Mouse (Mus musculus): ENCODE measurements around the gene Ap1g2.

Gene Ap1g2

DNA sequence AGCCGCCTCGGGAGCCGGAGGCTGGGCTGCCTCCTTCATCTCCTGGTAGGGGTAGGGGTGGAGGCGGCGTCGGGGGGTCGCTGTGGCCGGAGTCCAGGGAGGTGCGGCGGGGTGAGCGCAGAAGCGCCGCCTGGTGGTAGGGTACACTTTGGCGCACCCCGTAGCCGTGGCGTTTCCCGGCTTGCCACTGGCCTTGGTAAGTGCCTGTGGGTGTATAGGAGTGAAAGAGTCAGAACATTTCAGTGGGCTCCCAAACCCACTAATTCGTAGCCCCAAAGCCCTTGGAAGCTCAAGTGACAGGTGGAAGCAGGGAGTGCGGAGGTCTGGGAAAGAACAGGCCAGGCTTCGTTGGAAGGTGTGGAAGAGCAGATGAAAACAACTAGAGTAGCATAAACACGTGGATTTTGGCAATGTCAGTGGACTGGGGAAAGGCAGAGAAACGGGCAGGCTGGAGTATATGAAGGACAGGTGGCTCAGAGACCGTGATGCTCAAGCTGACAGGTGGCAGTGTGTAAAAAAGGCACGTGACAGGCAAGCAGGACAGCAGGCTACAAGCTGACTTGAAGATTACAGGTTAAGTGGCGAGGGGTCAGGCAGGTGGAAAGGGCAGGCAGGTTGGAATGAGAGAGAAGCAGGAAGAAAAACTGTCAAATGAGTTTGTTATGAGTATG is 7.7 kb upstream of the Ap1g2 start:
- no peak for DNase-seq (ENCODE audit: low spot score in 2 of 2)

DNA sequence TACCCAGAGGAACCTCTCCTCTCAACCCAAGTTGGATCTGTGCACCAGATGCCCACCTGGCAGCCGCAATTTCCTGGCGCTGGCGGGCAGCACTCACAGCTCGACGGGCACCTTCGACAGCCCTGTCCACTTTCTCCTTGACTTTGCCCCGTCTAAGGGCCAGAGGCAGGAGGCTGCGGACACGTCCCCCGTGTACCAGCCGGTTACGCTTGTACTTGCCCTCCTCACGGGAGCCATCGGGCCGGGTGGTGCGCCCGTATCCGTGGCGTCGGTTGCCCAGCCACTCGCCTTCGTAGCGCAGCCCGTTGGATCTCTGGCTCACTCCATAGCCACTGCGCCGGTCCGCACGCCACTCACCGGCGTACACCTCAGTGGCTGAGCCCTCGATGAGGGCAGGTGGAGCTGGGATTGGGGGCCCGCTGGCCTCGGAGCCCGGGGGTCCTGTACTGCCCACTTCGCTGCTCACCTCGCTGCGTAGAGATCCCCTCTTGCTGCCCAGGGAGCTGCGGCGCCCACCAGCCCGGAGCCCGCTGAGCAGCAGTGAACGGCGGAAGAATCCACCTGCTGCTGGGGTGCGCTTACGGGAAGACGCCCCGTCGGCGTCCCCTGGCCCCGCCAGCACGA is 7.1 kb upstream of the Ap1g2 start:
- DNase-seq (ENCODE audit: low spot score in 2 of 2): no peak

DNA sequence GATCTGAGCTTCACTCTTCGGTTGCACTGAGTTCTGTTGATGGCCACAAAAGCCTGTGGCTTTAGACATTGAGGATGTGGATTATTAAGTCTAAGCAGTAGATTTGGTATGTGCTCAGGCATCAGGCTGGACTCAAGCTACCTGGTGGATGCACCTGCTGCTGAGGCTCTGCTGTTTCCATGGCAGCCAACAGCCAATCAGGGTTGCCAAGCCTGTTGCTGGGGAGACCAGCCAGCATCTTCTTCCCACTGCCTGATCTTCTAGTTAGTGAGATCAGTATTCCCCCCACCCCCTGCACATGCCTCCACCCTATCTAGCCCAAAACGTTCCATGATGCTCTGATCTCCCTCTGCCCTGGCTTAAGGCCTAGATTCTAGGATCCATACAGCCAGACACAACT is 5.3 kb upstream of the Ap1g2 start:
- DNase-seq (ENCODE audit: low spot score in 2 of 2): no peak

DNA sequence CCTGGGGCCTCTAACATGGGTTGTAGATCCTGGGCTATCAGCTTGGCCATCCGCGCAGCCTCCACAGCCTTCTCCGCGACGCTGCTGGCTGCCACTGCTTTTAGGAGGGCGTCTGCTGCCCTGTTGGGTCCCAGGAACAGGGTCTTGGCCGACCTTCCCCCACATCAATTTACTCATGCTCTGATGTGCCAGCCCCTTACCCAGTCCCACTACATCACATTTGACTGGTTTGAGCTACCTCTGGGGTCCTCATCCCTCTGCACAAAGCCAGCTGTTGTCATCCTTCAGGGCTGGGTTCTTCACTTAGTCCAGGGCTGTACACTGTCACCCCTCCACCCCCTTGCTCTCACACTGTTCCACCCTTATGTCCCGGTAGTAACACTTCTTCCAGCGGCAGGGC is 3.7 kb upstream of the Ap1g2 start:
- no peak for DNase-seq (ENCODE audit: low spot score in 2 of 2)

DNA sequence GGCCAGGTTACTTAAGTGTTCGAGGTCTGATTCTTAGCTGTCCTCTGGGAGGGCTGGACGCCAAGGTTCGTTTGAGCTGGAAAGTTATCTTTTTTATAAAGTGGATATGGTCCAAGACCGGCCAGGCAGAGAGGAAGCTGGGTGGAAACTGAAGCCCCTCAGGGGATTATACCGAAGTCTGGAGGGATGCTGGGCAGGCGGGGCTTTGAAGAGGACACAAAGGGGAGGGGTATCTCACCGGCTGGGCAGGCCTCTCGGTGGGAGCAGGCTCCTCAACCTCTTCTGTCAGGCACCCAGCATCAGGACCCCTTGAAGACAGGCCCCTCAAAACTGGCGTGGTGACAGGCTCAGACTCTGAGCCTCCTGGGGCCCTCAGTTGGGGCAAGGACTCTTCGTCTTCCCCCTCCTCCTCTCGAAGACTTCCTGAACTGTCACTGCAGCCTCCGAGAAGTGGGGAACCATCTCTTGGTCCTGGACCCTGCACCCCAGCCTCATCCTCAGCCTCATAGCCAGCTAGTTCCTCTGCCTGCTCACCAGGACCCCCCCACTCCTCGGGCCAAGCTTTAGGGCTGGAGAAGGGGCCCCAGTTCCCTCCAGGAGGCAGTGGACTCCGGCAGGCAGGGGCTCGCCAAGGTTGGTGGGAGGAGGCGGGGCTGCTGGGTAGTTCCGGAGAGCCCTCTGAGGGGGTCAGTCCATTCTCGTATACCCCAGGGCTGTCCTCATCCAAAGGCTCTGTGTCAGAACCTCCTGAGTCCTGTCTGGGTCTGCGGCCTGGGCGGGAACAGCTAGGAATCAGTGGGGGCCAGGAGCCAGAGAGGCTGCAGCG is 2.9 kb upstream of the Ap1g2 start:
- no peak for DNase-seq (ENCODE audit: low spot score in 2 of 2)

DNA sequence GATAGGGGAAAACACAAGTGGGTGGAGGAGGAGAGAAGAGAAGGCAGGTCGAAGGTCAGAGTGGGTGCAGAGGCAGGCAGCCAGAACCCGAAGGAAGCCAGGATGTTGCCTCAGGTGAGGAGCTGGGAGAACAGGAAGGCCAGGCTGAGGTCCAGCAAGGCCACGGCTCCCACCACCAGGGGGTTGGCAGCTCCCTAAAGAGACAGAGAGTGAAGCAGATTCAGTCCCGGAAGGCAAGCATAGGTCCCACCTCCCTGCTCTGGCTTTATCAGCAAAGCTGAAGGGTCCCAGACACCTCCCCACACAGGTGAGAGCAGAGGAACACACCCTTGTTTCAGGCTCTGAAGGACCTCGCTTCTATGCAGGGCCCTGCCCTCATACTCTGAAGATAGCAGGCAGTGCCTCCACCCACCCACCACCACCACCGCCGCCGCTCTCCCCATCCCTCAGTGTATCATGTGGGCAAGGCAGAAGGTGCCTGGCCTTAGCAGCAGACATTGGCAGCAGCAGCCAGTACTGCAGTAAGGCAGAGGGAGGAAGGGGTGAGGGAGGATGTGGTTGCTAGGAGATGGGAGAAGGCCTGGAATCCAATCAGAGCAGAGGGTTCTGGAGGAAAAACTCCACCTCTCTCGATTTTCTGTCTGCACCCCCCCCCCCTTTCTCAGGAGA is 1.9 kb upstream of the Ap1g2 start:
- DNase-seq (ENCODE audit: low spot score in 2 of 2): peak; percentile 82 to 90

DNA sequence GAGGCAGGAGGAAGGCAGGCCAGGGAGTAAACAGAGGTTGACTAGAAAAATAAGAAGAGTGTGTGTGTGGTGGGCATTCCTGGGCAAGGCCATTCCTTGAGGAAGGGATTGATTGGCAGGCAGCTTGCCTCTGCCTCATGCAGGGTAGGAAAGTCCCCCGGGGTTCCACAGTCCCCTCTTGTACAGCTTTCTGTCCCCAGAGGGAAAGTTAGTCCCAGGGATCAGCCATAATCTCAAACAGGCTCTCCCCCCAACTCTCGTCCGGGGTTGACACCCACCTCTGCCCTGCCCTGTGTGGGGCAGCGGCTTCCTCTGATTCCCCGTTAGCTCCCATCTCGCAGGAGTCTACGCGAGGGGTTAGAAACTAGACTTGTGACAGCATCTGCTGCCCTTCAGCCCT is 597 bp upstream of the Ap1g2 start:
- DNase-seq (ENCODE audit: low spot score in 2 of 2): no peak

DNA sequence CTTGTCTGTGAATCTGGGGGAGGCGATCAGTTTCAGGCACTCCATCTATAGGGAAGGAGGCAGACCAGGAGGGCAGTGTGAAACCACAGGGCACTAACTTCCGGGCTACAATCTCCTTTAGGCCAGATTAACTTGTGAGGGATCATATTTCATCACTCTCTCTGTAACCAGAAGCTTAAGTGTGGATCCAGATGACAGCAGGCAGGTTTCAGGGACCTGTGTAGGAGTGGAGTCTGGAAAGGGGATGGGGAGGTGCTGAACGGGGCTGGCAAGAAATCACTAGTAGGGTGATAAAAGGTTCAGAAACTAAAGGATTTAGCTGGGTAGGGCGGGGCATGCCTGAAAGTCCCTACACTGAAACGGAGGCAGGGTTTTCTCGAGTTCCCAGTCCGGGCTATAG is 1.0 kb downstream of the Ap1g2 start:
- no peak for DNase-seq (ENCODE audit: low spot score in 2 of 2)

DNA sequence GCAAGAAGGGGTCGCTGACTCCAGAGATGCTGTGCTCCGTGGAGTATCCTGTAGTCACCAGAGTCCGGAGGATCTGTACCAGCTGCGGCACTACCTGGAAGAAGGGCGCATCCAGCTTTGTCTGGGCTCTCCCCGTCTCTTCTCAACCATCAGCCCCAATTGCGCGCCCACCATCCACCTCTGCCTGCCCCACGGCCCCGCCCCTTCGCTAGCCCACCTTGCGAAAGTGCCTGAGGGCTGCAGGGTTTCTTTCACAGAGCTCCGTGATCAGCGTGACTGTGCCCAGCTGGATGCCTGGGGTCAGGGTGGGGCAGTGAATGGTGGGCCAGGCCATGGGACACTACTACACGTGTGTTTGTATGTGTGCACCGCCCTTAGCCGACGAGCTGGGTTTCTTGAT is 2.0 kb downstream of the Ap1g2 start:
- DNase-seq (ENCODE audit: low spot score in 2 of 2): no peak

DNA sequence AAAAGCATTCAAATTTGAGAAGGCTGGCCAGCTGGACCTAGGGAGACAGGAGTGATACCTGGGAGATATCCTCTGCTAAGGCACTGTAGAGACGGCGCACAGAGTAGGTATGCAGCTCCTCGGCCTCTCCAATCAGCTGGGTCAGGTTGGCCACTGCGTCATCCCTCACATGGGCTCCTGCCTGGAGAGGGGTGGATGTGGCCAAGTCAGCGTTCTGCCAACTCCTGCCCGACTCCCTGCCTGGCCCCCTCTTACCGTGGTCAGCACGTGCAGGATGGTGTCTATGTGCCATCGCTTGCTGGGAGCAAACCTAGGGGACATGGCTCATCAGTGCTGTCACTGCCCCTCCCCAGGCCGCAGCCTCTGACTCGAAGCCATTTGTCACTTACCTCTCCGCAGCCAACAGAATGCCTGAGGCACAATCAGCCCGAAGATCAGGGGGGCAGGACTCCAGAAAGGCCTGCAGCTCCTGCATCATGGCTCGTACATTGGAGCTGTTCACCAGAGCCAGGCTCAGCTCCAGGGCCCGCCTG is 4.1 kb downstream of the Ap1g2 start:
- no peak for DNase-seq (ENCODE audit: low spot score in 2 of 2)

DNA sequence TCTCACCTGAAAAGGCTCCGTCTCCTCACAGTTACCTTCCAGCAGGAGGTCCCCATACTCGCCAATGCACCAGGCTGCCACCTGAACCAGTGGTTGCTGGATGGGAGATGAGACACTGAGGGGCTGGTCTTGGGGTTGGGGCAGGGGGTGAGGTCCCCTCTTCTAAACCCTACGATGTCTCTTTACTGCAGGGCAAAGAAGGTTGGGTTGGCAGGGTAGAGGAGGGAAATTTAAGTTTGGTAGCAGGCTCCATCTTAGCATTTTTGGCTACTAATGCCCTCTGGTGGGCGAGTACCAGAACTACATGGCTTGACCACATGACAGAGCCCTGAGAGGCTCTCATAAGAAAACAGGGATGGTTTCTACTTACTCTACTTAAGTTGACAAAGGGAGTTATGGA is 4.8 kb downstream of the Ap1g2 start:
- no peak for DNase-seq (ENCODE audit: low spot score in 2 of 2)

DNA sequence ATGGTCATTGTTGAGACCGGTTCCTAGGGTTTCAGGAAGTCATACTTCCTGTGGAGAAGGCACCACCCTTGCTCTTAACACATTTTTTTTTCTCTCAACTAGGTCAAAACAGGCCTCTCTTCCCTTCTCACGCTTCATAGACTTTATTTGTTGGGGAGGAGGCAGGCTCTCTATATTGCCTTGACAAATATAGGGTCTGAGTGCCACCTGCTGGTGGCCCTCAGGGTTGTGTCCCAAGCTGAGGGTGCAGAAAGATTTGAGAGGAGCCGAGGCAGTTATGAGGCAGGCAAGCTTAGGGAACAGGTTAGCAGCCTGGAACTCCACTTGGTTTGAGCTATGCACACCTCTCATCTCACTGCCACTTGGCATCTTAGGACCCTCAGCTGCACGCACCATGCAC is 8.3 kb downstream of the Ap1g2 start:
- no peak for DNase-seq (ENCODE audit: low spot score in 2 of 2)

DNA sequence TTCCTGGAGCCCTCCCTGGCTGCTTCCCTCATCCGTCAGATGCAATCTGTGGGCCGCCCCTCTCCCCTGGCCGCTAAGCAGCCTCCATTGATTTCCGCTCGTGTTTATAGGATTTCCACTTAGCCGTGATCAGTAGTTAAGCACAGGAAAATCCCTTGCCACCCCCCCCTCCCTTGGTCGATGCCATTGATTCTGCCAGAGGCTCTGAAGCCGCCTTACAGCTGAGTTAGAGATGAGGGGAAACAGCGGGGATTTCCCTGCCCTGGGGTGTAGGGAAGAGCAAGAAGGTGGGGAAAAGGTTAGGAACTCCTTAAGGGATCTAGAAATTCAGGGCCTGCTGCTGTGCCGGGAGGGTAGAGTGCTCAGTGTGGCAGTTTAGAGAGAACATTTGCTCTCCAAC is 8.7 kb downstream of the Ap1g2 start:
- no peak for DNase-seq (ENCODE audit: low spot score in 2 of 2)

DNA sequence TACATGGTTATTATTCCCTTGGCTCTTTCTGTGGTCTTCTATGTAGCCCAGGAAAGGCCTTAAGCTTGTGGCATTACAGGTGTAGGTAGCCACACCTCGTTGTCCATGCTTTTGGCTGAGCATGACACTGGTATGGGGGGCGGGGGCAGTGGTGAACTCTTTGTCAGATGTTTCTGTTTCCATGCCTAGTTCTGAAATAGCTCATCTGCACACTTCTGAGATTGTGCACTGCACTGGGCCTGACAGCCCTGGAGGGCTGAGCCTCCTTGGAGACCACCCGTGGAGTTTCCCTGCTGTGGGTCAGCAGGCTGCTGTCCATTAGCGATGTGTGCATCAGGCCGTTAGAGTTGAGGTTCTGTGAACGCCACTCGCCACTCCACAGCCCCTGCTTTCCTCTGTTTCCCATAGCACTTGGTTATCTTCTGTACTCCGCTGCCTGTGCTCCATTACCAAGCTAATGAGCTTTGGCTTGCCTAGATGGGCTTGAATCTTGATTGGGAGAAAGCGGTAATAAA is 9.8 kb downstream of the Ap1g2 start:
- DNase-seq (ENCODE audit: low spot score in 2 of 2): no peak

DNA sequence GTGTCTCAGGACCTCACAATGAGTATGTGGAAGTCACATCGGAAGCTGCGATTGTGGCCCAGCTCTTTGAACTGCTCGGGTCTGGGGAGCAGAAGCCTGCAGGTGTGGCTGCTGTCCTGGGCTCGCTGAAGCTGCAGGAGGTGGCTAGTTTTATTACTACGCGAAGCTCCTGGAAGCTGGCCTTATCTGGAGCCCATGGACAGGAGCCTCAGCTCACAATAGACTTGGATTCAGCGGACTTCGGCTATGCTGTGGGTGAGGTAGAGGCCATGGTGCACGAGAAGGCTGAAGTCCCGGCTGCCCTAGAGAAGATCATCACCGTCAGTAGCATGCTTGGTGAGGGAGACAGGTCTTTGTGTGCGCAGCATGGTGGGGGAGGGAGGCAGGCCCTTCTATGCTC is 10.7 kb downstream of the Ap1g2 start:
- no peak for DNase-seq (ENCODE audit: low spot score in 2 of 2)

DNA sequence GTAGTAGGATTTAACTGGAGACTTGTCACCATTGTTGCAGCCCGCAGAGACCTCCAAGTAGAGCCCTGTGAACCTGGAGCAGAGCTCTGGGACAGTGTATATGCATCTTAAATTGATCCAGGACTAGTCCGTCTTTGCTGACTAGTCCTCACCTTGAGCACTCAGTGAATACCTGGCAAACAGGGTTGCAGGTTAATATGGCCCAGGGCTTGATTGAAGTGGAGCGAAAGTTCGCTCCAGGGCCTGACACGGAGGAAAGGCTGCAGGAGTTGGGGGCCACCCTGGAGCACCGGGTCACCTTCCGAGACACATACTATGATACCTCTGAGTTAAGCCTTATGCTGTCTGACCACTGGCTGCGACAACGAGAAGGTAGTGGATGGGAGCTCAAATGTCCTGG is 11.1 kb downstream of the Ap1g2 start:
- DNase-seq (ENCODE audit: low spot score in 2 of 2): no peak

DNA sequence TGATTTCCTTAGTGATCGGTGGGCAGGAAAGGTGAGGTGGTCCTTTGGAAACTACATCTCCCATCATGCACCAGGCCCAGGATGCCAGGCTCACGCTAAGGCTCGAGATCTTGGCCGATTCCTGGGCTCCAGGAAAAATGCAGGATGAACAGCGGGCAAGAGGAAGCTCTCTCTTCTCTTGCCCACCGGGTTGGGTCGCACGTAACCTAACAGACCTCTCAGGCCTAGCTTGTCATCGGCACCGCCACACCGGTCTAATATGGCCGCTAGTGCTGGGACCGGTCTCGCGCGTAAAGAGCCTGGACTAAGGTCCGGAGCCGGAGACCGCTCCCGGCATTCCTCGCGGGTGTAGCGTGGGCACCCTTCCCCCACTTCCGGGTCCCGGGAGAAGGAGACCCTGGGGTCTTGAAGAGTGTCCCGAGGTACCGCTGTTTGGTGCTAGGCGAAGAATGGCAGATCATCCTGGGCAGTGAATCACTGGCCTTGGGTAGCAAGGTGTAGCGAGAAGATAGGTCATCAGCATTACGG is 11.6 kb downstream of the Ap1g2 start, which contains the start of gene Thtpa:
TSS of gene Thtpa (plus strand) at position 81 of the 528 bp plus-strand sequence.
- peak in 1 of 2 experiments; percentile 69 for DNase-seq (ENCODE audit: low spot score in 2 of 2)

DNA sequence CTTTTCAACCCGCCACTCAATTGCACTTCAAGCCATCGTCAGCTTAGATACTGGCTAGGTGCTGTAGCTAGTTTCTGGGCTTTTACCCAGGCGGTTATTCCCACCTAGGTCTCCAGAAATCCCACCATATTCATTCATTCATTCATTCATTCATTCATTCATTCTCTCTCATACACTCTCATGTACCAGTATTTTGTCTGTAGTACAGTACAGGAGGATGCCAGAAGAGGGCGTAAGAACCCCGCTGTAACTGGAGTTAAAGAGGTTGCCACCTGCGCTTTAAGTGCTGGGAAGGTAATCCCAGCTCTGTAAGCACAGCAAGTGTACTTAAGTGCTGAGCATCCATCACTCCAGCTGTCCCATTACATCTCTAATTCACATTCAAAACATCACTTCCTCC is 12.5 kb downstream of the Ap1g2 start:
- DNase-seq (ENCODE audit: low spot score in 2 of 2): no peak

DNA sequence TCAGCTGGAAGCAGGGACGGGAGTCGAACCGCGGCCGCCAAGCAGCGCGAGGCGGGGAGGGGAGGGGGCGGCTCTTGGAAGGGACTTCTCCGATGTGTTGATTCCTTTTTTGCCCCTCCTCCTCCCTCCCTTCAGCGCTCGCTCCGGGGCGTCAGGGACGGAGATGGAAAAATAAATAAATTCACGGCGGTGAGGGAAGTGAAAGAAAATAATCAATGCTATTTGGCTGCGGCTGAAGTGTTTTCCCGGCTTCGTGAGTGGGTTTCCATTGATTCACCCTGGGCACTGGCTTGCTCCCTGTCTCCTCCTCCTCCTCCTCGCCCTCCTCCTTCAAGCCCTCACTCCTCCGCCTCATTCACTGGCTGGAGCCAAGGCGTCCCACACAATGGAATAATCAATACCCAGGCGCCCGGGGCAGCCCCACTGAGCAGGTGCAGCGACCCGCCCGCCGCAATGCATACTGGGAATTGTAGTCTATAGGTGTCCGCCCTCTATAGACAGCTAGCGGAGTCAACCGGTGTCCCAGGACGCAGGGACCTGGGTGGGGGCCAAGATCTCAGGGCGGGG is 14.3 kb downstream of the Ap1g2 start, which contains the start of gene Zfhx2:
TSS of gene Zfhx2 (minus strand) at position 314 of the 567 bp plus-strand sequence.
- peak; percentile 93 to 95 for DNase-seq (ENCODE audit: low spot score in 2 of 2)

DNA sequence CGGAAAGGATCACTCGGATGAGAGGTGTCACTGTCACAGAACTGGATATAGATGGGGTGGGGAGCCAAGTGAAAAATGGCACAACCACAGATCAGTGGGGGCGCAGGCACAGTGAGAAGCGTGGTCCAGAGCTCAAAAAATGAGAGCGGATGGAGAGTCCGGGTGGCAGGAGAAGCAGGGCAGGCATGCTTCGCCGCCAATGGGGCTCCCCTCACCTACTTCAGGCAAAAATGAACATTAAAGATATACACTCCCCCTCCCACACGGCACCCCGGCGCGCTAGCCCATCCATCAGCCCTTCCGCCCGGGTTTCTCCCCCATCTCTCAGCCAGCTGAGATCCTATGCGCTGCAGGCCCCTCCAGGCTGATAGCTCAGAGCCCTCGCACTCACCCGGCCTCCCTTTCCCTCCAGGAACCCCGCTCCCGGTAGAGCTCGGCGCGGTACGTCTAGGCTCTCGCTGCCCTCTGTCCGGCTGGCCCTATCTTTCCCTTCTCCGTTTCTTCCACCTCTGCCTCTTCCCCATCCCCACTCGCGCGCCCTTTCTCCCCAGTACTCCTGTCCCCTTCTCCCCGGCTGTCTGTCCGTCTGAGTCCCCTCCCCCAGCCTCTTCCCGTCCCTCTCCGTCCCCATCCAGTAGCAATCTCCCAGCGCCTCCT is 15.1 kb downstream of the Ap1g2 start:
- DNase-seq (ENCODE audit: low spot score in 2 of 2): no peak

Measured in right cerebral cortex, postnatal 36 days (tissue).